Mouse (Mus musculus) intestine, embryonic 16.5 days (tissue): Measurements from ENCODE around the gene Clcn3. TPM values are rescaled to one million over a fixed set of nuclear protein-coding genes. Genes with fewer than 3 reads are reported as not detected.

ENCODE experiments used
- ATAC-seq: fragments of 200-750 bp; cut with Nextera tagmentation; 2 replicates; pipeline ENCODE4 v1.8.0; 2017; ENCODE audit warnings: moderate TSS enrichment, moderate library complexity
- H3K27ac ChIP-seq: fragments of 300-500 bp; sonication (generic); 2 replicates; pipeline ENCODE4 v1.5.1; 2014; ENCODE audit warnings: mild to moderate bottlenecking, low read length
- H3K27me3 ChIP-seq: fragments of 300-500 bp; sonication (generic); replicated peaks from 2 replicates; pipeline ENCODE4 v1.6.1; 2014; ENCODE audit warnings: low read length, control low read depth, mixed read lengths; ENCODE audit not compliant: control insufficient read depth, insufficient read depth
- H3K36me3 ChIP-seq: fragments of 300-500 bp; sonication (generic); 2 replicates; pipeline ENCODE4 v1.6.1; 2014; ENCODE audit warnings: low read length, control low read depth; ENCODE audit not compliant: control insufficient read depth, insufficient read depth
- H3K4me1 ChIP-seq: fragments of 300-500 bp; sonication (generic); 2 replicates; pipeline ENCODE4 v1.6.1; 2014; ENCODE audit warnings: low read length, control low read depth, mixed read lengths; ENCODE audit not compliant: control insufficient read depth, insufficient read depth
- H3K4me2 ChIP-seq: fragments of 300-500 bp; sonication (generic); 2 replicates; pipeline ENCODE4 v1.6.1; 2014; ENCODE audit warnings: low read depth, low read length, control low read depth
- H3K4me3 ChIP-seq: fragments of 300-500 bp; sonication (generic); 2 replicates; pipeline ENCODE4 v1.5.1; 2014; ENCODE audit warnings: mild to moderate bottlenecking, low read length
- H3K9ac ChIP-seq: fragments of 300-500 bp; sonication (generic); 2 replicates; pipeline ENCODE4 v1.6.1; 2014; ENCODE audit warnings: low read depth, low read length
- H3K9me3 ChIP-seq: fragments of 300-500 bp; sonication (generic); 2 replicates; pipeline ENCODE4 v1.6.1; 2016; ENCODE audit warnings: low read length, control low read depth; ENCODE audit not compliant: control insufficient read depth
- WGBS: fragments of 180-500 bp; shearing (Covaris S2); extraction: QIAGEN DNeasy Blood & Tissue Kit; methylation state at CpG from one replicate; pipeline ENCODE4 v1.1.7; 2014; 5-methylcytosine and 5-hydroxymethylcytosine counted together
- polyA plus RNA-seq: library from polyadenylated mRNA; unstranded; fragments of >200 nt; fragmentation: Nextera tagmentation; extraction: Ambion mirVana; gene quantifications from 2 replicates; pipeline ENCODE4 v1.2.1, GENCODE M21; 2015

Gene Clcn3
- polyA plus RNA-seq, 1 experiment from 2014 or later, result 30.2 TPM

DNA sequence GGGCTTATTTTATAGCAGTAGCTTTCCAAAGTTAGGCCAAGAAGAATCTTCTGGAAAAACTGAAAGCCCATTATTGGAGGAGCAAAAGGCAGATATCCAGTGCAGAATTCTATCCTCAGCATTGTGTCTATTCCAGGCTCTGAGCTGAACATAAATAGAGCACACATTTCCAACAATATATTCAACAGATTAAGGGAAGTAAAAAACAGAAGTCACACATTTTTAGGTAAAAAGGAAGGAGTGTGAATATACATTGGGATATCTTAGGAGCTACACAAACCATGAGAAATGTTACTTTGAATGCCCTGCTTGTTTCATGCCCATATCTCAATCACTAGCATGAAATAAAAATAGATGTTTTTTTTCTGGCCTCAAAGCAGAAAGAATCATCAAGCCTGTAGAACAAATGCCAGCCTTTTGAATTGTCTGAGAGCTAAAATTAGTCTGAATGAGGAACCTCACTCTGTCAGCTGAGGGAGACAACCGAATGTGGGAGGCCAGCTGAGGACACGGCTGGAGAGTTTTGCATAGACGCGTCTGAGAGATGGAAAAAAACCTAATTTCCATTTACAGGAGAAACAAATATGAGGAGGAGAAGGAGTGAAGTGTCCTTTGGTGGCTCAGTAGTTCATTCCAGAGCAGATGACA is 115.5 kb downstream of the Clcn3 start:
- Histone ChIP-seq H3K4me2 (no peak overlapping the region), H3K27ac (no peak overlapping the region), H3K4me3 (no peak overlapping the region), H3K27me3 (no peaks in the 10 kb centered on the region), H3K4me1 (no peaks in the 10 kb centered on the region), H3K36me3 (no peaks in the 10 kb centered on the region), H3K9ac (no peak overlapping the region), H3K9me3 (no peaks in the 10 kb centered on the region)
- no peak for ATAC-seq
- WGBS, result 73% methylated on average over 4 of the region's 4 CpGs

DNA sequence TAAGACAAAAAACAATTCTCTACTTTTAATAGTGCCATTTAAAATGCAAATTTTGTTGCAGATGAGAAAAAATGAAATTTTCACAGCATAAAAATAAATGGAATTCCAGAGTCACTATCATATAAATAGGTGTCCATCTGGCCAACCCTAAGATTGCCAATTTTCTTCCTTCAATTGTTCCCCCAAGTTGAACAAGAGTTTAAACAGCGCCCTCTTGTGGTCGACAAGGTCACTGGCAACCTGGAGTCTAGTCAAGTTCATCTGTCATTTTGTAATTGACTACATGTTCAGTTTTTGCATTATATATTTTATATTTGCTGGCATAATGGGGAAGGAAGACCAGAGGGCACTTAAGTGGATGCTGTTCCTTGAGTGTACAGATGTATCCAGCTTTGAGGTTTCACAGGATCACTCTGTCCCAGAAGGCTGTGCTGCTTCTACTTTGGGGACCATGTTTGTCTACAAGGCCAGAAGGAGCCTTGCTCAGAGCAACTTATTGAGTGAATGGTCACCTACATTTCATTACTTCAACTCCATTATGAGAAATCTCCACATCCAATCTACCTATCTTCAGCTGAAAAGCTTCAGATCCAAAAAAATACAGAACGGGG is 117.5 kb downstream of the Clcn3 start:
- H3K27me3 ChIP-seq, result no peaks in the 10 kb centered on the region
- ATAC-seq, result no peak
- H3K9ac ChIP-seq, result no peak overlapping the region
- H3K27ac ChIP-seq, result no peak overlapping the region
- no peak overlapping the region for H3K4me3 ChIP-seq
- WGBS, result 32% methylated on average over 3 of the region's 3 CpGs
- no peak overlapping the region for H3K4me2 ChIP-seq
- H3K36me3 ChIP-seq, result no peaks in the 10 kb centered on the region
- no peaks in the 10 kb centered on the region for H3K4me1 ChIP-seq
- H3K9me3 ChIP-seq, result no peaks in the 10 kb centered on the region

DNA sequence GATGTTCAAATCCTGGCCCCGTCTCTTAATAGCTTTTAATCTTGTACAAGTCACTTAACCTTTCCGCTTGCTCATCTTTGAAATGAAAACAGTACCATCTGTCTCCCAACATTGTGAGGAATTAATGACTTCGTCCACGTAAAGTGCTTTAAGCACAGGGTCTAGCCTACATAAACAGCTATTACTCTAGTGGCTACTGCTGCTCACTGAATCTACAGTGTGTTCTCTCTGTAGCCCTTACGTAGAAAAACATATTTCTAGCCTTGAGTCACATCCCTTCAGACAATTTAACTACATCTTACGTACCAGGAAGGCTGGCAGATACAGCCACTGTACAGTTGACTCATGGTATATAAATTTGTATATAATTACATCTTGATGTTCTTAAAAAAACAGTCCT is 118.2 kb downstream of the Clcn3 start:
- Histone ChIP-seq H3K36me3 (no peaks in the 10 kb centered on the region), H3K4me2 (no peak overlapping the region), H3K9me3 (no peaks in the 10 kb centered on the region), H3K4me1 (no peaks in the 10 kb centered on the region), H3K9ac (no peak overlapping the region), H3K4me3 (no peak overlapping the region), H3K27me3 (no peaks in the 10 kb centered on the region), H3K27ac (no peak overlapping the region)
- no peak for ATAC-seq
- WGBS, result 60% methylated on average over 6 of the region's 6 CpGs

DNA sequence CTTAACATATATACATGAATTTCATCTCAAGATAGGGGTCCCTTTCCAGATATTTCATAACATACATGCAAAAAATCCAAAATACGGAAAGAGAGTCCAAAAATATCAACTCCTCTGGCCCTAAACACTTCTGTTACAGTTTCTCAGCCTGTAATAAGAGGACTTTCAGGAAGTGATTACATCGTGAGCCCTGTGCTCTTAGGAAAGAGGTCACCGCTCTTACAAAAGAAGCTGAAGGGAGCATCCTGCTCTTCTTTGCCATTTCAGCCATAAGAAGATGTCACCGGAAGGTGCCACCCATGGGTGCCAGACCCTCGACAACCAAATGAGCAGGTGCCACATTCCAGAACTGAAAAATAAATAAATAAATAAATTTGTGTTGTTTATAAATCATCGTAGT is 121.3 kb downstream of the Clcn3 start:
- Histone ChIP-seq H3K27me3 (no peaks in the 10 kb centered on the region), H3K4me3 (no peak overlapping the region), H3K9ac (no peak overlapping the region), H3K36me3 (no peaks in the 10 kb centered on the region), H3K4me1 (no peaks in the 10 kb centered on the region), H3K27ac (no peak overlapping the region), H3K9me3 (no peaks in the 10 kb centered on the region), H3K4me2 (no peak overlapping the region)
- WGBS, result 87% methylated on average over 6 of the region's 6 CpGs
- ATAC-seq, result no peak

DNA sequence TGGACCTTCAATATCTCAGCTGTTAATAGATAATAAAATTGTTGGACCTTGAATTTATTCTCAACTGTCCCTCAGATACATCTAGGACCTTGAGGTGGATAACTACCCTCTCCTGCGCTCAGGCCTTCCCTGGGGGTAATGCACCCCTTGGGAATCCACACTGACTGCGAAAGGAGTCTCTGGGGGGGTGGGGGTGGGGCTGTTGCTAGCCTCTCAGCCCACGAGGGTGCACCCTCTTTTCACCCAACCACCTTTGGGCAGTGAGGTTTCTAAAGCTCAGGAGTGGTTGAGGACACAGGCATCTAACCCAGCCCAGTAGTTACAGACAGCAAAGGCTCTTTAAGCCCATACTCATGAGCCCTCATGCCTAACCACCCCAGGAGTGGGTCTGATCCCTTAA is 122.4 kb downstream of the Clcn3 start:
- Histone ChIP-seq H3K4me2 (no peak overlapping the region), H3K27ac (no peak overlapping the region), H3K9me3 (no peaks in the 10 kb centered on the region), H3K9ac (no peak overlapping the region), H3K4me3 (no peak overlapping the region), H3K27me3 (no peaks in the 10 kb centered on the region), H3K36me3 (no peaks in the 10 kb centered on the region), H3K4me1 (no peaks in the 10 kb centered on the region)
- 77% methylated on average over 3 of the region's 3 CpGs for WGBS
- no peak for ATAC-seq

Other genes starting within 250 kb of the Clcn3 start
- 72.0 and 79.9 TPM in 2 replicates for gene Hpf1, start 92.9 kb downstream of the Clcn3 start, polyA plus RNA-seq
- 13.4 and 17.1 TPM in 2 replicates for gene Nek1, start 9.9 kb upstream of the Clcn3 start, polyA plus RNA-seq
- gene Sh3rf1, start 240.6 kb upstream of the Clcn3 start, polyA plus RNA-seq, result 11.0 and 12.1 TPM in 2 replicates